Mouse (Mus musculus) liver, postnatal 0 days (tissue): ENCODE data around the gene Cyp1b1. TPM values are rescaled to one million over a fixed set of nuclear protein-coding genes. Genes with fewer than 3 reads are reported as not detected.

ENCODE experiments used
- ATAC-seq: fragments of 200-750 bp; cut with Nextera tagmentation; 2 replicates; pipeline ENCODE4 v1.8.0; 2017; ENCODE audit warnings: mild to moderate bottlenecking, moderate library complexity
- DNase-seq: peaks from one replicate; pipeline ENCODE4 v3.0.0-alpha.2; 2016
- H3K27ac ChIP-seq: fragments of 300-500 bp; sonication (generic); 2 replicates; pipeline ENCODE4 v1.5.1; 2014; ENCODE audit warnings: antibody characterized with exemption, moderate library complexity, mild to moderate bottlenecking, low read depth
- H3K27me3 ChIP-seq: fragments of 300-500 bp; sonication (generic); 2 replicates; pipeline ENCODE4 v1.6.1; 2014; ENCODE audit warnings: low read length, control low read depth, mixed read lengths; ENCODE audit not compliant: insufficient read depth
- H3K36me3 ChIP-seq: fragments of 300-500 bp; sonication (generic); replicated peaks from 2 replicates; pipeline ENCODE4 v1.6.1; 2014; ENCODE audit warnings: mild to moderate bottlenecking, control low read depth, low read length, moderate library complexity, mixed read lengths; ENCODE audit not compliant: insufficient read depth
- H3K4me1 ChIP-seq: fragments of 300-500 bp; sonication (generic); 2 replicates; pipeline ENCODE4 v1.6.1; 2014; ENCODE audit warnings: antibody characterized with exemption, mild to moderate bottlenecking, control low read depth; ENCODE audit not compliant: insufficient read depth
- H3K4me2 ChIP-seq: fragments of 300-500 bp; sonication (generic); 2 replicates; pipeline ENCODE4 v1.6.1; 2014; ENCODE audit warnings: low read depth, mild to moderate bottlenecking, low read length, moderate library complexity, mixed read lengths
- H3K4me3 ChIP-seq: fragments of 300-500 bp; sonication (generic); 2 replicates; pipeline ENCODE4 v1.5.1; 2014; ENCODE audit warnings: low read depth, low read length
- H3K9ac ChIP-seq: fragments of 300-500 bp; sonication (generic); replicated peaks from 2 replicates; pipeline ENCODE4 v1.6.1; 2014; ENCODE audit warnings: mild to moderate bottlenecking, moderate library complexity
- H3K9me3 ChIP-seq: fragments of 300-500 bp; sonication (generic); 2 replicates; pipeline ENCODE4 v1.6.1; 2016; ENCODE audit warnings: mild to moderate bottlenecking, control low read depth, low read length, mixed read lengths
- CTCF ChIP-seq: sonication (generic); IDR thresholded peaks from 2 replicates; pipeline ENCODE4 v1.5.1; 2016; ENCODE audit warnings: antibody characterized with exemption, low read depth
- EP300 ChIP-seq: IDR thresholded peaks from 2 replicates; pipeline ENCODE4 v1.6.1; 2016; ENCODE audit warnings: antibody characterized with exemption, low read depth, mild to moderate bottlenecking
- WGBS: fragments of 180-500 bp; shearing (Covaris S2); extraction: QIAGEN DNeasy Blood & Tissue Kit; methylation state at CpG from one replicate; pipeline ENCODE4 v1.1.7; 2014; ENCODE audit not compliant: insufficient replicate concordance; 5-methylcytosine and 5-hydroxymethylcytosine counted together
- polyA plus RNA-seq: library from polyadenylated mRNA; unstranded; fragments of >200 nt; fragmentation: Nextera tagmentation; extraction: Ambion mirVana; gene quantifications from 2 replicates; pipeline ENCODE4 v1.2.1, GENCODE M21; 2015

Cyp1b1 gene
- polyA plus RNA-seq, 1 experiment from 2014 or later, result 0.20 TPM

DNA sequence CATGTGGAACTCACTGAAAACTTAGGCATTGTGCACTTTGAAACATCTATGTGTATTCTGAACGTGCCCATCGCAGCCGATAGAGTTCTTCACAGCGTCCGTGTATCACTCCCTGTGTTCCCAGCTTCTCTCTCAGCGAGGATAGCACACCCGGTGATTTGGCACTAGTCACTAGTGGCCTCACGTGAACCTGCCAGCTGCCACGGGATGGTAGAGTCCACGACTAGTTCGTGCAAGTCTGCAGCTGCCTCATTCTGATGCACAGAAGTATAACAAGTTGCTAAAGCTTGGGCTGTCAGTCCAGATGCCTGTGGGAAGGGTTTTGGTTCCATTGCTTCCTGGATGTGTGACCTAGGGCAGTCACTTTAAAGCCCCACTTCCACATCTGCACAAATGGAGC is 32.1 kb upstream of the Cyp1b1 start:
- Histone ChIP-seq H3K27ac (no peak overlapping the region), H3K27me3 (no peaks in the 10 kb centered on the region), H3K4me2 (no peak overlapping the region), H3K36me3 (no peaks in the 10 kb centered on the region), H3K4me1 (no peaks in the 10 kb centered on the region), H3K9ac (no peak overlapping the region), H3K9me3 (peaks cover 4% of the 10 kb centered on the region; the same call in 1 of the 2 replicates), H3K4me3 (no peak overlapping the region)
- DNase-seq (no peak), ATAC-seq (no peak)
- WGBS, result 85% methylated on average over 11 of the region's 11 CpGs
- TF ChIP-seq EP300 (no peak), CTCF (no peak)

DNA sequence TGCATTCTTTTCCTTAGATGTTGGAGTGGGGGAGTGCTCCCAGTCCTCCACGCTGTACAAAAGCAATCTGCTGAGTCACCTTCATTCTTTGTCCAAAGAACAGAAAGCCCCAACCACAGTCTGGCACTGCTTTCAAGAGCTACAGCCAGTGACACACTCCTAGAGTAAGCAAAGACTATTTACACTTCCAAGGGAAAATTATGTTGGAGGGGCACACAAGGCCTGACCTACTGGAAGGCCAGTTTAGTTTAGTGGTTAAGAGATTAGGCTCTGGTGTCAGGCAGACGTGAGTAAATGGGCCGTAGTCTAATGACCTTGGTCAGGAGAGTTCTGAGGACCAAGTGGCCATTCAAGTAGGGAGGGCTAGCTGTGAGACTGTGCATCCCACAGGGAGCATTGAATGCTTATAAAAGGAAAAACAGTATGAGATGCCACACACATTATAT is 31.3 kb upstream of the Cyp1b1 start:
- Histone ChIP-seq H3K4me2 (no peak overlapping the region), H3K36me3 (no peaks in the 10 kb centered on the region), H3K27me3 (no peaks in the 10 kb centered on the region), H3K9ac (no peak overlapping the region), H3K4me1 (no peaks in the 10 kb centered on the region), H3K4me3 (no peak overlapping the region), H3K27ac (no peak overlapping the region), H3K9me3 (peaks cover 4% of the 10 kb centered on the region; the same call in 1 of the 2 replicates)
- TF ChIP-seq EP300 (no peak), CTCF (no peak)
- DNase-seq, result no peak
- ATAC-seq, result no peak
- 35% methylated on average over 3 of the region's 3 CpGs for WGBS

DNA sequence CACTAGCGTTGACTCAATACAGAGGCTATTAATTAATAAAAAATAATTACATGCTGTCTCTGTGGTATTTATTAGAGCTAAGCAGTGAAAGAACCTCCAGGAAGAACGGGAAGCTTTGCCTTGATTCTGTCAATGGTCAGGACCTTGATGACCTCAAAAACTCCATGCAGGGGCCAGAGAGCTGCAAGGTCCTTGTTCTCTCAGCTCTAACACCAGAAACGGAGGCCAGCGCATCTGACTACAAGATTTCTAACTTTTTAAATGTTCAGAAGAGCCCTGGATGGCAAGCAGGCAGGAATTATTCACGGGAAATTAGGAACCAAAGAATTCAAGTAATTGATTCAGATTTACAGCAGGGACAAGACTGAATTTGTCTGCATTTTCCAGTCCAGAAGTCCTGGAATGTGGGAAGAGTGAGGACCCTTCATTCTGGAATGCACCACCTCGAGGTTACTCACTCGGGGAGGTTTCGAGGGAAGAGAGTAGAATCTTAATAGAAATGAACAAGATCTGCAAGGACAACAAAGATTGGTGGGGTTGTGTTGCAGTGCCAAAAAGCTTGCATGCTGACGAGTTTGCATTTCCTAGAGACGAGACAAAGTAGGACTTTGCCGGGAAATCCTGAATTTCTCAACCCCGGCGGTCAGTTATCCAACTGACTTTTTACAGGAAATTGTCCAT is 30.3 kb upstream of the Cyp1b1 start:
- Histone ChIP-seq H3K4me3 (no peak overlapping the region), H3K9me3 (peaks cover 4% of the 10 kb centered on the region; the same call in 1 of the 2 replicates), H3K4me2 (no peak overlapping the region), H3K9ac (no peak overlapping the region), H3K27me3 (no peaks in the 10 kb centered on the region), H3K4me1 (no peaks in the 10 kb centered on the region), H3K27ac (no peak overlapping the region), H3K36me3 (no peaks in the 10 kb centered on the region)
- DNase-seq, result no peak
- no peak for TF ChIP-seq CTCF
- no peak for TF ChIP-seq EP300
- ATAC-seq, result no peak
- WGBS, result 68% methylated on average over 13 of the region's 13 CpGs

DNA sequence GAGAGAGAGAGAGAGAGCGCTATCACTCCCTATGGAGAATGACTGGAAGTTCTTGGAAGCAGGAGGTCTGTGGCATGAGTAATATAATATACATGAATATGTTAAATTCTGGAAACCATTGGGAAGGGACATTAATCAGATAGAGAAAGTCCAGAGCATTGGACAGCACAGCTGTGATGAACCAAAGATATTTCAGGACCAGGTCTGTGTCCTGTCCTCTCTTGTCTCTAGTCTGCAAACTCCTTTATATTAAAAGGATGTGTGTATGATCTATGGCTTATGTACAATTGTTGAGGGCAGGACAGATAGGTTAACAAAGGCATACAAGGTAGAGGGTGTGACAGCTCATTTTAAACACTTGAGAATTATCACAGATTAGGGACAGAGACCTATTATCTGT is 28.6 kb upstream of the Cyp1b1 start:
- ATAC-seq (no peak), DNase-seq (no peak)
- Histone ChIP-seq H3K4me3 (no peak overlapping the region), H3K9ac (no peak overlapping the region), H3K36me3 (no peaks in the 10 kb centered on the region), H3K4me2 (no peak overlapping the region), H3K9me3 (peaks cover 4% of the 10 kb centered on the region; the same call in 1 of the 2 replicates), H3K27ac (no peak overlapping the region), H3K27me3 (no peaks in the 10 kb centered on the region), H3K4me1 (no peaks in the 10 kb centered on the region)
- TF ChIP-seq EP300 (no peak), CTCF (no peak)
- 81% methylated on average over 1 of the region's 1 CpGs for WGBS

DNA sequence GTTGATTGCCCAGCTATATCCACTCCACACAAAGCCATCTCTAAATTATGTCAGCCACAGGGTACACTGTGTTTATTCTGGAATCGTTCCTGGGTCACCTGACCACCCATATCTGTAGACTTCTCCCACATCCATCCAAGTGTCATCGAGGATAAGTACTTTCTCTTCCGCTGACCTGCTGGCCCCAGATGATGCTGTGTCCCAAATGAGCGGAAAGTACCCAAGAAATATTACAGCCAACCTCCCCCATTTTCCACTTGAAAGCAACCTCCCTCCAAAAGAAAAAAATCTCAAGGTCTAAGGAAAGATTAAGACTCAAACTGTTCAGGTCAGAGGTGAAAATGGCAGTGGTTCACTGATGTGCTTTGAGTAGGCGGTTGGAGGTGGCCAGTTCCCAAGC is 27.8 kb upstream of the Cyp1b1 start:
- WGBS, result 71% methylated on average over 5 of the region's 5 CpGs
- ATAC-seq, result no peak

DNA sequence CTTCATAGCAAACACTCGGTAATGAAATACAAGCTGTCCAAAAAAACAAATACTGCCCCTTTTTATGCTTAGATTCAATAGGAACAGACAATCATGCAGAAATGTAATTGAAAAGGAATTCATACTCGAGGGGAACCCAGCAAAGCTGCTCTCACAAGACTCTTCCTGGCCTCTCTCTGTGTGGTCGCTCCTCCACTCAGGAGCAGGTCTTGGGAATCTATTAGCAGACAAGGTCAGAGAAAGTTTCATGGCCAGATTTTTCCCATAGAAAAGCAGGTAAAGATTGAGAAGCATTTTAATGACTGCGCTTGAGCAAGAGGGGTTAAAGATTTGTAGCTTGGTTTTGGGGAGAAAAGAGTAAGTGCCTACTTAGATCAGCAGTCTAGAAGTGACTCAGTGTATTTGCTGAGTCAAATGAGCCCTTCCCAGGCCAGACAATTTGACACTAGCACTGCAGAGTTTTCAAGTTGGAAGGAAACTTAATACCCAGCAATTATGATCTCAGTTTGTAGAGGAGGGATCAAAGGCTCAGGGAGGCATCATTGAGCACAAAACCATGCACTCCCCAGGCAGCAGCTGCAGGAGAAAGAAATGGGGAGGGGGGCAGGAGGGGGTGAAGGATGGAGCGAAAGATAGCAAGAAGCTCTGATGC is 24.1 kb upstream of the Cyp1b1 start:
- no peak for ATAC-seq
- no peaks in the 10 kb centered on the region for H3K36me3 ChIP-seq

More for the DNA sequence above, 27.8 kb upstream of the Cyp1b1 start:
- Histone ChIP-seq H3K4me3 (no peak overlapping the region), H3K4me1 (no peaks in the 10 kb centered on the region), H3K27ac (no peak overlapping the region), H3K9ac (no peak overlapping the region), H3K9me3 (peaks cover under 1% of the 10 kb centered on the region; the same call in 1 of the 2 replicates), H3K27me3 (no peaks in the 10 kb centered on the region), H3K36me3 (no peaks in the 10 kb centered on the region), H3K4me2 (no peak overlapping the region)
- no peak for TF ChIP-seq CTCF
- TF ChIP-seq EP300, result no peak
- no peak for DNase-seq

More for the DNA sequence above, 24.1 kb upstream of the Cyp1b1 start:
- Histone ChIP-seq H3K4me3 (no peak overlapping the region), H3K4me1 (no peaks in the 10 kb centered on the region), H3K9me3 (no peaks in the 10 kb centered on the region), H3K9ac (no peak overlapping the region), H3K27me3 (no peaks in the 10 kb centered on the region), H3K27ac (no peak overlapping the region), H3K4me2 (no peak overlapping the region)
- no peak for DNase-seq
- TF ChIP-seq CTCF (no peak), EP300 (no peak)
- 63% methylated on average over 5 of the region's 5 CpGs for WGBS
